Mouse (Mus musculus) CD4-positive helper T cell, adult 2 months (primary cell): Measurements from ENCODE around the gene Sgpp1.
A peak's percentile ranks its signal among the peaks of the same experiment; 100 is the strongest.
"Not testable (repeated sequence)": the region's sequence is repeated elsewhere in the genome, so short reads cannot be mapped to it uniquely, and the experiment has no call there.

Experiments used
- DNase-seq: peaks from one replicate; pipeline ENCODE4 v3.0.0-alpha.2; 2012; ENCODE audit warnings: low read depth, missing footprints, low spot score

Sgpp1 gene

GRCm38 (mm10) chr12:75689003-75689402 lies 46.5 kb downstream of the Sgpp1 start:
- DNase-seq, result no peak

GRCm38 (mm10) chr12:75687314-75687713 lies 48.2 kb downstream of the Sgpp1 start:
- no peak for DNase-seq

- DNase-seq, result not testable (repeated sequence)
Observed at GRCm38 (mm10) chr12:75684026-75684425, 51.5 kb downstream of the Sgpp1 start.

- DNase-seq, result no peak
Observed at GRCm38 (mm10) chr12:75683598-75683997, 51.9 kb downstream of the Sgpp1 start.

DNA sequence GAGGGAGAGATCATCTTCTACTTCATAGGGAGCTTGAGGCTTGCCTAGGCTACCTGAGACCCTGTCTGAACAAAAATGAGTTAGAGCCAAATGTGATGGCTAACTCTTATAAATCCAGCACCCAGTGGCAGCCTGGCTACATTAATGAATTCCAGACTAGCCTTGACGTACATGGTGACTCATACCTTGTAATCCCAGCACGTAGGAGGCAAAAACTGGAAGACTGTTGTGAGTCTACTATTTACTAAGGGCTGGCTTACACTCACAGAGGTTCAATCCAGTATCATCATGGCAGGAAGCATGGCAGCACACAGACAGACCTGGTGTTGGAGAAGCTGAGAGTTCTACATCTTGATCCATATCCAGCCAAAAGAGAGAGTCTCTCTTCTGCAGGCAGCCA lies 52.7 kb downstream of the Sgpp1 start:
- no peak for DNase-seq

DNA sequence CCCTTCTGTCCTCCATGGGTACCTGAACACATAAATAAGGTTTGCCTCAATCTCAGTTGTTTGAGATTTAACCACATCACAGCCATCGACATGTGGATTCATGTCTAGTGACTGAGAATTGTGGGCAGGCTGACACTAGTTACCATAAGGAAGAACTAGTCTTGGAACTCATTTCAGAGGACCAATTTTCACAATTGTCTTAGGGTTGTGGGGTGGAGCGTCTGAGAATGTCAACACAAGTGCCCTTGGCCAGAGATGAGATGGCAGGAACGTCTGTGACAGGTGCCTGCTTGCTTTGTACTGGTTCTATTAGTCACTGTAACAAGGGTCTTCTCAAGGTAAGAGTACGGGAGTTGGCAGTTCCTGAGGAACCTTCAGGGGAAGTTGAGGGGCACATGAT lies 54.4 kb downstream of the Sgpp1 start:
- DNase-seq, result no peak

- DNase-seq, result no peak
Observed at GRCm38 (mm10) chr12:75678393-75678792, 57.1 kb downstream of the Sgpp1 start.

DNA sequence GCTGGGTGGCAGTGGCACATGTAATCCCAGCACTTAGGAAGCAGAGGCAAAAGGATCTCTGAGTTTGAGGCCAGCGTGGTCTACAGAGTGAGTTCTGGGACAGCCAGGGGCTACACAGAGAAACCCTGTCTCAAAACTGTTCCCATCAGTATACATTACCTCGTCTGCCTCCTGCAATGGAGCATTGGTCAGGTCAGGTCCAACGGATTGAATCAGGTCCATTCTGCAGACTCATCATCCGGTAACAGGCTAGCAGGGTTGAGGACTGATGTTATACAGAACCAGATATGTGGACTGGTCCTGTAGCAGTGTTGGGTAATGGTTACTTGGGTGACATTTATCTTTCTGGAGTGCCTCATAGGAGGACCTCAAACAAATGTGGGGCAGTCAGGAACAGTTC lies 62.9 kb downstream of the Sgpp1 start:
- no peak for DNase-seq

- DNase-seq, result peak; percentile 34
Observed at GRCm38 (mm10) chr12:75671759-75672315, 63.7 kb downstream of the Sgpp1 start.

DNA sequence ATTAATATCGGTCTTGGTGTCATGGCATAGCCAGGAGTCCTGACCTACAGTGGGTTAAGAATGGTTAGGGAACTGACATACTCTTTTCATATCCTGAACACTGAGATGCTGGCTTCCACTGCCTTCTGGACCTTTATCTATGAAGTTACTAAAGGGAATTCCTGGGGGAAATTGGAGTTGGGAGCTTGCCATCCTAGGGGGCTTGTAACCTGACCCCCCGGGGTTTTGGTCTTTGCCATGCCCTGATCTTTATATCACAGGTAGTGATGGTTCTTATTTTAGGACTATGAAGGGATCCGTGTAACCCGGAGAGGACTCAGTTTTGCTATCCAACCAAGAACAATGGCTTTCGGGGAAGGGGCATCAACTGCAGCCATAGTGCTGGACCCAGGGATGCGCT lies 64.9 kb downstream of the Sgpp1 start:
- DNase-seq, result no peak

DNA sequence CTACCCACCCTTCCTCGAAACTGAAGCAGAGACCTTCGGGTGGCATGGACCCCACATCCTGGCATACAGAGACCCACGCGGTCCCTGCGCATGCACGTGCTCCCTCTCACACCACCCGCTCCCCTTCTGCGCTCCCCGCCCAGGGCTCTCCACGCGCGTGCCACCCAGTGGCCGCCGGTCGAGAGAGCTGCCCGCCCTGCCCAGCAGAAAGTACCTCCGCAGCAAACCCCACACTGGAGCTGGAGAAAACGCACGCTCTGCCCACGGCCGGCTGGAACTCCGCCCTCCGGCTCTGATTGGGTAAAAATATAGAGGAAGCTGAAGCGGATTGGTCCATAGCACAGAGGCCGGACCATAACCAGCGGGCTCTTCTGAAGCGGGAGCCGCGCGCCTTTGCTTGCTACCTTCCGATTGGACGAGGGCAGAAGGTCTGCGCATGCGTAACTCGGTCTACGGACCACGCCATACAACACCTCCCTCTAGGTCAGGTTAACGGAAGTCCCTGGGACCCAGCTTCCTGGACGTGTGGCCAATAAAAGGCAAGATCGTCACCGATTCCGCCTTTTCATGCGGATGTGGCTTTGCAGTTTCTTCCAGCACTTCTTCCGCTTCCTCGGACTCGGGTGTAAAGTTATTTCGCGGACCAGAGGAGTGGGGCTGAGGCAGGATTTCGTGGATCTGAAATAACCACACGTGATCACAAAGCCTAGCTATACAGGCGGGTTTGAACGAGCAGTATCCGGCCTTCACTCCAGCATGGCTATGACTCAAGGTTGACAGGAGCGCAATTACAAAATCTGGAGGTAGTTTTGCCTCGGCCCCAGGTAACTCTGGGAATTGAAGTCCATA lies 66.0 kb downstream of the Sgpp1 start, which contains the start of gene Wdr89:
Gene Wdr89, minus strand, starts transcription at position 280 of the 849 bp plus-strand sequence.
- peak; percentile 100 for DNase-seq

GRCm38 (mm10) chr12:75668916-75669257 lies 66.6 kb downstream of the Sgpp1 start:
- no peak for DNase-seq

- DNase-seq, result no peak
Observed at GRCm38 (mm10) chr12:75668221-75668620, 67.3 kb downstream of the Sgpp1 start.

GRCm38 (mm10) chr12:75666939-75667338 lies 68.6 kb downstream of the Sgpp1 start:
- no peak for DNase-seq

DNA sequence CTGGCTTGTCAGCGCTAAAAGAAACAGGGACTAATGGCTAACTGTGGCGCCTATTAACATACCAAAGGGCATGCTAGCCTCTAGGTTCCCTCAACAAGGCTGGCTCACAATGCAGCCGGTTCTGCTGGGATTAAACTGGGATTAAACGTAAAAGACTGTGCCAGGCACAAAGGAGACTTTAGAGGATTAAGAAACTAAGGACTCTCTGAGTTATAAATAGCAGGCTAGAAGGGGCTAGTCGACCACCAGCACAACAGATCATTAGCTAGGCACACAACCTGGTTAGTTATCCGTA lies 71.1 kb downstream of the Sgpp1 start:
- no peak for DNase-seq
